Mouse (Mus musculus) intestine, embryonic 14.5 days (tissue): ENCODE results near the gene Atp6v0e2. TPM values are rescaled to one million over a fixed set of nuclear protein-coding genes. Genes with fewer than 3 reads are reported as not detected.
A peak's percentile ranks its signal among the peaks of the same experiment; 100 is the strongest.

ENCODE experiments used
- ATAC-seq: fragments of 200-750 bp; cut with Nextera tagmentation; replicated peaks from 2 replicates; pipeline ENCODE4 v1.8.0; 2017; ENCODE audit warnings: low read depth, moderate number of reproducible peaks, moderate TSS enrichment, moderate library complexity; ENCODE audit not compliant: low FRiP score, low TSS enrichment
- DNase-seq: peaks from one replicate; pipeline ENCODE4 v3.0.0-alpha.2; 2018; ENCODE audit warnings: low spot score
- H3K27ac ChIP-seq: fragments of 300-500 bp; sonication (generic); 2 replicates; pipeline ENCODE4 v1.5.1; 2014; ENCODE audit warnings: low read depth, mild to moderate bottlenecking, control low read depth
- H3K27me3 ChIP-seq: fragments of 300-500 bp; sonication (generic); replicated peaks from 2 replicates; pipeline ENCODE4 v1.6.1; 2014; ENCODE audit warnings: low read length, control low read depth; ENCODE audit not compliant: control insufficient read depth, insufficient read depth
- H3K36me3 ChIP-seq: fragments of 300-500 bp; sonication (generic); 2 replicates; pipeline ENCODE4 v1.6.1; 2014; ENCODE audit warnings: low read length, control low read depth; ENCODE audit not compliant: control insufficient read depth, insufficient read depth
- H3K4me1 ChIP-seq: fragments of 300-500 bp; sonication (generic); replicated peaks from 2 replicates; pipeline ENCODE4 v1.6.1; 2014; ENCODE audit warnings: low read length, control low read depth, mixed read lengths; ENCODE audit not compliant: control insufficient read depth, insufficient read depth
- H3K4me2 ChIP-seq: fragments of 300-500 bp; sonication (generic); 2 replicates; pipeline ENCODE4 v1.6.1; 2014; ENCODE audit warnings: low read length
- H3K4me3 ChIP-seq: fragments of 300-500 bp; sonication (generic); 2 replicates; pipeline ENCODE4 v1.5.1; 2014; ENCODE audit warnings: low read depth, low read length, control low read depth, mixed read lengths
- H3K9ac ChIP-seq: fragments of 300-500 bp; sonication (generic); 2 replicates; pipeline ENCODE4 v1.6.1; 2014; ENCODE audit warnings: mild to moderate bottlenecking, low read length
- H3K9me3 ChIP-seq: fragments of 300-500 bp; sonication (generic); 2 replicates; pipeline ENCODE4 v1.6.1; 2016; ENCODE audit warnings: low read length, control low read depth; ENCODE audit not compliant: control insufficient read depth
- WGBS: fragments of 180-500 bp; shearing (Covaris S2); extraction: QIAGEN DNeasy Blood & Tissue Kit; methylation state at CpG from one replicate; pipeline ENCODE4 v1.1.7; 2014; 5-methylcytosine and 5-hydroxymethylcytosine counted together
- polyA plus RNA-seq: library from polyadenylated mRNA; unstranded; fragments of >200 nt; fragmentation: Nextera tagmentation; extraction: Ambion mirVana; gene quantifications from 2 replicates; pipeline ENCODE4 v1.2.1, GENCODE M21; 2014

Gene Atp6v0e2
- polyA plus RNA-seq, 1 experiment from 2014 or later, result 25.0 TPM

DNA sequence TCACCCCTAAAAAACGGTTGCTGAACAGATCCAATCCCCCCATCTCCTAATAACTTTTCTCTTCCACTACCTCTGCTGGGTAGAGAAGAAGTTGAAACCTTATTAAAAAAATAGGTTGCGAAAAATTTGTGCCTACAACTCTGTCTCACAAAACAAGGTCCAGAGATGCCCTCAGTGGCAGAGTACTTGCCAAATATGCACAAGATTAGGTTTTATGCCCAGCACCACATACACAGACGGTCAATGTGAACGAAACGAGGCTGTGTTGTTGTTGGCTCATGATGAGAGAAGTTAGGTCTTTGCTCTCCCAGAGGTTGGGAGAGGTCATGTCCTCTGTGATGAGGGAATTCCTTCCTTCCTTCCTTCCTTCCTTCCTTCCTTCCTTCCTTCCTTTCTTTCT, 7.8 kb downstream of the Atp6v0e2 start:
- no peak overlapping the region for H3K9ac ChIP-seq
- no peaks in the 10 kb centered on the region for H3K9me3 ChIP-seq
- DNase-seq (no peak), ATAC-seq (no peak)
- H3K27ac ChIP-seq, result no peak overlapping the region
- no peak overlapping the region for H3K4me3 ChIP-seq
- H3K4me2 ChIP-seq, result no peak overlapping the region
- WGBS, result 75% methylated on average over 5 of the region's 5 CpGs
- H3K36me3 ChIP-seq, result 0 out of 2 replicates have a peak, but pooled peaks cover 5% of the 10 kb centered on the region
- H3K27me3 ChIP-seq, result no peaks in the 10 kb centered on the region
- no peaks in the 10 kb centered on the region for H3K4me1 ChIP-seq

- H3K4me2 ChIP-seq, result no peak overlapping the region
- 58% methylated on average over 1 of the region's 1 CpGs for WGBS
- H3K4me3 ChIP-seq, result no peak overlapping the region
- no peak overlapping the region for H3K27ac ChIP-seq
- no peaks in the 10 kb centered on the region for H3K36me3 ChIP-seq
- no peaks in the 10 kb centered on the region for H3K4me1 ChIP-seq
- no peaks in the 10 kb centered on the region for H3K9me3 ChIP-seq
- no peak for ATAC-seq
- no peak for DNase-seq
- no peaks in the 10 kb centered on the region for H3K27me3 ChIP-seq
- no peak overlapping the region for H3K9ac ChIP-seq
Observed at GRCm38 (mm10) chr6:48546271-48546670, 8.9 kb downstream of the Atp6v0e2 start.

- H3K9ac ChIP-seq, result no peak overlapping the region
- no peak overlapping the region for H3K4me2 ChIP-seq
- ATAC-seq (no peak), DNase-seq (no peak)
- H3K9me3 ChIP-seq, result no peaks in the 10 kb centered on the region
- WGBS, result 47% methylated on average over 4 of the region's 4 CpGs
- H3K27me3 ChIP-seq, result no peaks in the 10 kb centered on the region
- no peaks in the 10 kb centered on the region for H3K4me1 ChIP-seq
- H3K27ac ChIP-seq, result no peak overlapping the region
- H3K36me3 ChIP-seq, result no peaks in the 10 kb centered on the region
- H3K4me3 ChIP-seq, result no peak overlapping the region
Observed at GRCm38 (mm10) chr6:48546858-48547257, 9.4 kb downstream of the Atp6v0e2 start.

- Histone ChIP-seq H3K9ac (no peak overlapping the region), H3K4me2 (no peak overlapping the region), H3K4me1 (no peaks in the 10 kb centered on the region), H3K36me3 (no peaks in the 10 kb centered on the region), H3K4me3 (no peak overlapping the region), H3K9me3 (no peaks in the 10 kb centered on the region), H3K27me3 (no peaks in the 10 kb centered on the region), H3K27ac (no peak overlapping the region)
- 78% methylated on average over 6 of the region's 6 CpGs for WGBS
- no peak for DNase-seq
- ATAC-seq, result no peak
Observed at GRCm38 (mm10) chr6:48548314-48548713, 10.9 kb downstream of the Atp6v0e2 start.

DNA sequence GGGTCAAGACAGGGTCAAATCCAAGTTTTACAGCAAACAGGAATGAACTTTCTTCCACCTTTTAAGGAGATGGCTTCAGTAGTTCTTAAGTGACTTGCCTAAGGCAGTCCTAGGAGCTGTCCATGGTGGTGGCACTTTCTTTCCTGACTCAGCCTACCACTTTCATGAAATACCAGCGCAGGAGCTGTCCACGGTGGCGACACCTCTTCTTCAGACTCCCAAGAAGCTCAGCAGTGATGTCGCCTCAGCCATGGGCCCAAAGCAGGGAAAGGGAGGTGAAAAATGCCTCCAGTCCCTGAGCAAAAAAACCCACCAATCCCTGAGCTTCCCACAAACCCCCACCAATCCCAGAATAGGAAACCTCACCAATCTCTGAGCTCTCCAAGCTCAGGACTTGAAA, 15.5 kb downstream of the Atp6v0e2 start:
- Histone ChIP-seq H3K27me3 (no peaks in the 10 kb centered on the region), H3K4me2 (no peak overlapping the region), H3K36me3 (no peaks in the 10 kb centered on the region), H3K4me3 (no peak overlapping the region), H3K4me1 (peaks cover 11% of the 10 kb centered on the region), H3K9me3 (no peaks in the 10 kb centered on the region), H3K27ac (no peak overlapping the region), H3K9ac (no peak overlapping the region)
- WGBS, result 45% methylated on average over 4 of the region's 4 CpGs
- no peak for ATAC-seq
- DNase-seq, result no peak

DNA sequence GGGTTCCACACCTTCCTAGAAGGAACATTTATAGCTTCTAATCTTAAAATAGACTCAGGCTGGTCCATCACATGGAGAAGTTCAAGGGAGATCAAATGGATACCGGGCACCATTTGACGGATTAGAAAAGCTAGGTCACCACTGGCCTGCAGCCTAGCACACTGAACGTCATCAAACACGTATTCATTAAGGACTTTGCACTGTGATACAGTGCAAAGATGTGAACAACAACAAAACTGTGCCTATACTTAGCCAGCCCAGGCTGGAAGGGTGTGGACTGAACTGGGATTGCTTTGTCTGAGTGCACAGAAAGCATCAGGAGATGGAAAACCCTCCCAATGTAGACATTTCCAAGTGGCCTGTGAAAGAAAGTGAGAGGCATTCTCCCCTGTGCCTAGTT, 16.4 kb downstream of the Atp6v0e2 start:
- H3K36me3 ChIP-seq, result no peaks in the 10 kb centered on the region
- no peak for DNase-seq
- 84% methylated on average over 4 of the region's 4 CpGs for WGBS
- peaks cover 11% of the 10 kb centered on the region for H3K4me1 ChIP-seq
- peak overlapping the region; percentile 63; the same call in 1 of the 2 replicates for H3K4me3 ChIP-seq
- peak overlapping the region; percentile 65 for H3K9ac ChIP-seq
- ATAC-seq, result no peak
- no peaks in the 10 kb centered on the region for H3K9me3 ChIP-seq
- no peaks in the 10 kb centered on the region for H3K27me3 ChIP-seq
- peak overlapping the region; percentile 83 for H3K4me2 ChIP-seq
- peak overlapping the region; percentile 98 for H3K27ac ChIP-seq

- no peaks in the 10 kb centered on the region for H3K27me3 ChIP-seq
- peaks cover 11% of the 10 kb centered on the region for H3K4me1 ChIP-seq
- peak within 1 kb of the TSS; percentile 63 for H3K4me3 ChIP-seq
- H3K9ac ChIP-seq, result peak within 1 kb of the TSS; percentile 65
- under 1% methylated on average over 39 of the region's 39 CpGs for WGBS
- H3K27ac ChIP-seq, result peak within 1 kb of the TSS; percentile 98
- DNase-seq (peak; percentile 95), ATAC-seq (peak; percentile 87)
- no peaks in the 10 kb centered on the region for H3K9me3 ChIP-seq
- H3K36me3 ChIP-seq, result no peaks in the 10 kb centered on the region
- H3K4me2 ChIP-seq, result peak within 1 kb of the TSS; percentile 83
Observed at GRCm38 (mm10) chr6:48554280-48555103, 17.1 kb downstream of the Atp6v0e2 start, which contains the start of gene Lrrc61. TSS of gene Lrrc61 (plus strand) at chr6:48554796.

GRCm38 (mm10) chr6:48555104-48555890, 17.9 kb downstream of the Atp6v0e2 start:
- WGBS, result 29% methylated on average over 14 of the region's 14 CpGs
- no peaks in the 10 kb centered on the region for H3K27me3 ChIP-seq
- H3K36me3 ChIP-seq, result no peaks in the 10 kb centered on the region
- ATAC-seq (peak; percentile 79), DNase-seq (no peak)
- peak overlapping the region; percentile 98 for H3K27ac ChIP-seq
- H3K9ac ChIP-seq, result peak overlapping the region; percentile 65
- peak overlapping the region; percentile 83 for H3K4me2 ChIP-seq
- H3K4me1 ChIP-seq, result peaks cover 11% of the 10 kb centered on the region
- H3K4me3 ChIP-seq, result peak overlapping the region; percentile 63
- H3K9me3 ChIP-seq, result no peaks in the 10 kb centered on the region
